Mouse (Mus musculus): ENCODE measurements around the gene Serpina1b.
"Not testable (repeated sequence)": the region's sequence is repeated elsewhere in the genome, so short reads cannot be mapped to it uniquely, and the experiment has no call there.

Serpina1b gene

DNA sequence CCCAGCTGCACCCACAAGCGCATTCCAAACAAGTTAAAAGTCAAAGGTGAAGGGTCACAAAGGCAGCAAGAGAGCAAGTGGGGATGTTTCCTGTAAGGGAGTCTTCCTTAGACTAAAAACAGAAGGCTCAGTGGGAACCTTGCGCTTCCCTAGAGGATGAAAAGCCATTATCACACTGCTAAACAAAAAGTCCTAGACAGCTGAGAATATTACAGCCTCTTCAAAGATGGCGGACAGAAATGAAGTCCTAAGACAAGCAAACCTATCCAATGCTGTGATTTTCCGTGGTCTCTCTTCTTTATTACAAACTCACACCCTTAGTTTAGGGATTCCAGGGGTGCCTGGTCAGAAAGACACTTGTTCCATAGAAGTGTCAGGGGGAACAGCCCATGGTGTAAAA, at the start of gene Serpina1b:
TSS of gene Serpina1b (minus strand) at position 101 of the 400 bp plus-strand sequence.
- not testable (repeated sequence) for DNase-seq (ENCODE audit: low spot score in 2 of 2)

GRCm38 (mm10) chr12:103866873-103867272, 36.7 kb upstream of the Serpina1b start:
- DNase-seq (ENCODE audit: low spot score in 2 of 2), result not testable (repeated sequence)

DNA sequence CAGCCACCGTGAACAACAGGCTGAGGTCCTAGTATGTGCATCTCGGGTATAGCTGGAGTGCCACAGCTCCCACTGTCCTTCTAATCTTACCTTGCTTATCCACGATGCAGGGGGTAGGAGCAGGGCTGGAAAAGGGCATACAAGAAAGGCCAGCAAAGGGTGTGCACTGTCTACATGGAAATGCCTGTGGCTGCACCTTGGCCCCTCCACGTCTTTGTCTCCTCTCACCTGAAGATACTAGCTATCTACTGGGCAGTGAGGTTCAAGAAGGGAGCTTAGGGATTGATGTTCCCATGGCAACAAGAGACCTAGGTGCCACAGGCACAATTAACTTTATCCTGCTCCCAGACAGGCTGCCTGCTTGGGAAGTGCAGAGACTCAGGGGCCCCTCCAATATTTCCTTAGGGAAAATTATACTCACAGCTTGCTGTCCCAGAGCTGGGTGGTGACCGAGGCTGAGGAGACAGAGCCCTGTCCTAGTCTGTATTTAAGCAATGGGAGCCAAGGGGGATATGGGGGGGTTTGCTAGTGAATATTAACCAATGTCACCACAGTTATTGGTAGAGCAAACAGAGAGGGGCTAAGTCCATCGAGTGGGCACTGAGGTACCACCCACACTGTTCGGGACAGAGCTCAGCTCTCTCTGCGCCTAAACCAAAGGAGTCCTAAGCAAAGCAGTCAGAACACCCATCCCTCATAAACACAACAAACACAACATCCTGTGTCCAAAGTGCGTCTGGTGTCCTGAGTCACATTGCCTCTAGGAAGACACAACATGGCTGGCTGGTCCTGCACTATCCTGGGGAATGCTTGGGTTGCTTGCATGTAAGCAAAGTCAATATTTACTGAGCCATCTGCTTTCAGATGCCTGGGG, 33.2 kb upstream of the Serpina1b start, which contains the start of gene Serpina1a:
TSS of gene Serpina1a (minus strand) at position 462 of the 874 bp plus-strand sequence.
- DNase-seq (ENCODE audit: low spot score in 2 of 2), result not testable (repeated sequence)

GRCm38 (mm10) chr12:103860976-103861375, 30.8 kb upstream of the Serpina1b start:
- no peak for DNase-seq (ENCODE audit: low spot score in 2 of 2)

DNA sequence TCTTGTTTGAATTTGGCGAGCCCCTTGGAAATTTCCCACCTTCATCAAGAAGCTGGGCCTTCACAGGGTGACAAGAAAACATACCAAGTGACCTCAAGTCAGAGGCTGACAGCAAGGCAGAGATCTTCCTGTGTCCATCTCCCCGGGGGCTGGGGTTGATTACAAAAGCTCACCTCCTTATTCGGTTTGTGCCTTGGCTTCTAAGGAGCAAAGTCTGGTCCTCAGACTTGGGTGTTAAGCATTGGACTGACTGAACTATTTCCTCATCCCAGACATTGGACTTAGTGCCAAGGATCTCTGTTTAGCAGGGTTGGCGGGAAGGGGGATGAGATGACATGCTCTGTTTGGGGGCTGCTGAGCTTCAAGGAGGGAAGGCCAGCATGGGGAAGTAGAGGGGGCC, 30.4 kb upstream of the Serpina1b start:
- not testable (repeated sequence) for DNase-seq (ENCODE audit: low spot score in 2 of 2)

- DNase-seq (ENCODE audit: low spot score in 2 of 2), result not testable (repeated sequence)
Observed at GRCm38 (mm10) chr12:103859584-103859983, 29.4 kb upstream of the Serpina1b start.

- not testable (repeated sequence) for DNase-seq (ENCODE audit: low spot score in 2 of 2)
Observed at GRCm38 (mm10) chr12:103853032-103853431, 22.9 kb upstream of the Serpina1b start.

DNA sequence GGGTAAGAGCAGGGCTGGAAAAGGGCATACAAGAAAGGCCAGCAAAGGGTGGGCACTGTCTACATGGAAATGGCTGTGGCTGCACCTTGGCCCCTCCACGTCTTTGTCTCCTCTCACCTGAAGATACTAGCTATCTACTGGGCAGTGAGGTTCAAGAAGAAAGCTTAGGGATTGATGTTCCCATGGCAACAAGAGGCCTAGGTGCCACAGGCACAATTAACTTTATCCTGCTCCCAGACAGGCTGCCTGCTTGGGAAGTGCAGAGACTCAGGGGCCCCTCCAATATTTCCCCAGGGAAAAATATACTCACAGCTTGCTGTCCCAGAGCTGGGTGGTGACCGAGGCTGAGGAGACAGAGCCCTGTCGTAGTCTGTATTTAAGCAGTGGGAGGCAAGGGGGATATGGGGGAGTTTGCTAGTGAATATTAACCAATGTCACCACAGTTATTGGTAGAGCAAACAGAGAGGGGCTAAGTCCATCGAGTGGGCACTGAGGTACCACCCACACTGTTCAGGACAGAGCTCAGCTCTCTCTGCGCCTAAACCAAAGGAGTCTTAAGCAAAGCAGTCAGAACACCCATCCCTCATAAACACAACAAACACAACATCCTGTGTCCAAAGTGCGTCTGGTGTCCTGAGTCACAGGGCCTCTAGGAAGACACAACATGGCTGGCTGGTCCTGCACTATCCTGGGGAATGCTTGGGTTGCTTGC, 2.4 kb downstream of the Serpina1b start:
- not testable (repeated sequence) for DNase-seq (ENCODE audit: low spot score in 2 of 2)

DNA sequence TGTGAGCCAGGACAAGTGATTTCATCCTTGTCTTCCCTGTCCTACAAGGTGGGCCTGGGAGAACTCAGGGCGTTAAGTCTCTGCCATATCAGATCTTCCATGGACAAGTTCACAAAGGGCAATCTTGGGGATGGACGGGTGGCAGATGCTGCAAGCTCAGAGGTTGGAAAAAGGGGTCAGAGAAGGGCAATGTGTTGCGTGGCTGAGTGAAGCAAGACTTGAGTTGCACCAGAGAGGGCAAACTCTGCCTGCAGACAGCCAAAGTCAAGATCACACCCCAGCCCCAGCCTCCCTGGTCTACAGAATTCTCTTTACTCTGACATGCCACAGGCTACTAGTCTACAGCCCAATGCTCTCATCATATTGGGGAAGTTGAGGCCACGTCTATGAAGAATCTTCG, 6.3 kb downstream of the Serpina1b start:
- not testable (repeated sequence) for DNase-seq (ENCODE audit: low spot score in 2 of 2)

- DNase-seq (ENCODE audit: low spot score in 2 of 2), result not testable (repeated sequence)
Observed at GRCm38 (mm10) chr12:103773246-103773851, 56.8 kb downstream of the Serpina1b start, which contains the start of gene Serpina1d. Serpina1d (minus strand) TSS chr12:103773592.

GRCm38 (mm10) chr12:103770597-103770996, 59.6 kb downstream of the Serpina1b start:
- not testable (repeated sequence) for DNase-seq (ENCODE audit: low spot score in 2 of 2)

DNA sequence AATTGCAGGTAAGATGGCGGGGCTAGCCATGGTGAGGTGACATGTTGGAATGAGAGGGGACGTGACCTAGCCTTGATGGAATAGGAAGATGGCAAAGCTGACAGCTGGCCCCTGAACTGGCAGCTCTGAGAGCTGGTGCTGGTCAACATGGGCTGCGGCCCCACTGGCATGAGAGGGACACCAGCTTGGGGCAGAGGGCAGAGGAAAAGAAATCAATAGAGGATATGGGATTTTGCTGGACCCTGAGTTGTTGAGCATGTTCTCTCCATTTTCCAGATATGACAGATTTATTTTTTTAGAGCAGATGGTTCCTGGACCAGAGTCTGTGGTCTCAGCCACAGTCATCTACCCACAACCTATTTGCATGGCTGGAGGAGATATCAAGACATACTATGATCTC, 67.1 kb downstream of the Serpina1b start:
- not testable (repeated sequence) for DNase-seq (ENCODE audit: low spot score in 2 of 2)

DNA sequence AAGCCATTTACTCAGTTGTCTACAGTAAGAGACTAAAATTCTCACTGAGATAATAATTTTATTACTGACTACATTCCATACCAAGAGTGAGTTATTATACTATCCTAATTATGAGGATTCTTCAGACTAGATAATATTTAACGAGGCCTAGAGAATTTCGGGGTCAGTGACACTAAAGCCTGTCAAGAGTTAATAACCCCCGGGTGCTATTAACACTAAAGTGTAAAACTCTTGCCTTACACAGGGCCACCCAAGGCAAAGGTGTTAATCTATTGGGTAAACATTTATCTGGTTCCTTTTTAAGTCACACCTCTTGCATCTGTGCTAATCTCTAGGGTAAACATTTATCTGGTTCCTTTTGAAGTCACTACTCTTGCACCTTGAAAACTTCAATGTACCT, 69.9 kb downstream of the Serpina1b start:
- not testable (repeated sequence) for DNase-seq (ENCODE audit: low spot score in 2 of 2)

DNA sequence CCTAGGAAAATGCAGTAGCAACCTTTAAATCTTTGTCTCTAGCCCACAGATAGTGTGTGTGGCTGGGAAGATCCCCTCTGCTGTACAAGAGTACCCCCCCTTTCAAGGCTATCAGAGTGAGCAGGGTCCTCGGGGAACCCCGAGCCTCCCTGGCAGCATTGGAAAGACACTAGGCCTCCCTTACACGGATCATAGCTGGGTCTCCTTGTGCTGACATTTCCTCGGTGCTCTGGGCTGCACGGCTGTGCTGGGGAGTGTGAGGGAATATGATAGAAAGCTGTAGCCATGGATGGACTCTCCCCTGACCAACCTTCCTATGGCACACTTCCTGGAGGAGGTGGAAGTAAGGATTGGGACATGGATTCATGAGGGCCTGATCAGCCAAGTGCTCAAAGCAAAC, 84.2 kb downstream of the Serpina1b start:
- DNase-seq (ENCODE audit: low spot score in 2 of 2), result not testable (repeated sequence)

DNA sequence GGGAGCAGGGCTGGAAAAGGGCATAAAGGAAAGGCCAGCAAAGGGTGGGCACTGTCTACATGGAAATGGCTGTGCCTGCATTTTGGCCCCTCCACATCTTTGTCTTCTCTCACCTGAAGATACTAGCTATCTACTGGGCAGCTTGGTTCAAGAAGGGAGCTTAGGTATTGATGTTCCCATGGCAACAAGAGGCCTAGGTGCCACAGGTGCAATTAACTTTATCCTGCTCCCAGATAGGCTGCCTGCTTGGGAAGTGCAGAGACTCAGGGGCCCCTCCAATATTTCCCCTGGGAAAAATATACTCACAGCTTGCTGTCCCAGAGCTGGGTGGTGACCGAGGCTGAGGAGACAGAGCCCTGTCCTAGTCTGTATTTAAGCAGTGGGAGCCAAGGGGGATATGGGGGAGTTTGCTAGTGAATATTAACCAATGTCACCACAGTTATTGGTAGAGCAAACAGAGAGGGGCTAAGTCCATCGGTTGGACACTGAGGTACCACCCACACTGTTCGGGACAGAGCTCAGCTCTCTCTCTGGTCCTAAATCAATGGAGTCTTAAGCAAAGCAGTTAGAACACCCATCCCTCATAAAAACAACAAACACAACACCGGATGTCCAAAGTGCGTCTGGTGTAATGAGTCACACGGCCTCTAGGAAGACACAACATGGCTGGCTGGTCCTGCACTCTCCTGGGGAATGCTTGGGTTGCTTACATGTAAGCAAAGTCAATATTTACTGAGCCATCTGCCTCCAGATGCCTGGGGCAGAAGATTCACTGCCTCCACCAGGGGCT, 92.2 kb downstream of the Serpina1b start:
- DNase-seq (ENCODE audit: low spot score in 2 of 2), result not testable (repeated sequence)

DNA sequence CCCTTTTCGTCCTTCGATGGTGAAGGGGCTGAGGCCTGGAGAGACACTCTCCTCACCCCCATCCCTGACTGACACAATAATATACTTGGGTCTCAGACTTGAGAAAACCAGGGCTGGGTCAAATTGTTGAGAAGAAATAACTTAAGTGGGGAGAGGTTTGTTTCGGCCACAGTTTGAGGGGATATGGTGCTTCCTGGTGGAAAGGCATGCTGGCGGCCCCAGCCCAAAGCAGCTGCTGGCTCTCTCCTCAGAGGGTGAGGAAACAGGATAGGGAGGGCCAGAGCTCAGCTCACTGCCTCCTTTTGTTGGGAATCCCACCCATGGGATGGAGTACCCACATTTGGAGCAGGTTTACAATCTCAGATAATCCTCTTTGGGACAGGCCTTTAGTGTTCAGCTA, 94.6 kb downstream of the Serpina1b start:
- DNase-seq (ENCODE audit: low spot score in 2 of 2), result not testable (repeated sequence)

DNA sequence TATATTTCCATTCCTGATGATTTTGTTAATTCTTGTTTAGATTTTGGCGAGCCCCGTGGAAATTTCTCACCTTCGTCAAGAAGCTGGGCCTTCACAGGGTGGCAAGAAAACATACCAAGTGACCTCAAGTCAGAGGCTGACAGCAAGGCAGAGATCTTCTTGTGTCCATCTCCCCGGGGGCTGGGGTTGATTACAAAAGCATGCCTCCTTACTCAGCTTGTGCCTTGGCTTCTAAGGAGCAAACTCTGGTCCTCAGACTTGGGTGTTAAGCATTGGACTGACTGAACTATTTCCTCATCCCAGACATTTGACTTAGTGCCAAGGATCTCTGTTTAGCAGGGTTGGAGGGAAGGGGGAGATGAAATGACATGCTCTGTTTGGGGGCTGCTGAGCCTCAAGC, 95.1 kb downstream of the Serpina1b start:
- not testable (repeated sequence) for DNase-seq (ENCODE audit: low spot score in 2 of 2)

DNA sequence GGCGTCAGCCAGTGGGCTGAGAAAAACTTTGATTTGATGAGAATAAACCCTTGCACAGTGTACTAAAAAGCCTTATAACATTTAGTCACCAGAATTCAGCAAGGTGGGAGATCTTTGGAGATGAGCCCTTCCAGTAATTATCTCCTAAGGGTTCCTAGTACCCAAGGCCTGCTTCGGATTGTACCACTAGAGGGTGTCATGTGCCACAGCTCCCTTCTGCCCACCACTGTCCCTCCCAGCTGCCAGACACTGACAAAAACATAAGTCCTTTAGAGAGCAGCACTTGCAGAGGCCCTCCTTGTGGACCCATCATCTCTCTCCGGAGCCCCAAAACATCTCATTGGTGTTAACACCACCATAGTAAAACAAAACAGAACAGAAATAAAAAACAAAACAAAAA, 118.6 kb downstream of the Serpina1b start:
- no peak for DNase-seq (ENCODE audit: low spot score in 2 of 2)

DNA sequence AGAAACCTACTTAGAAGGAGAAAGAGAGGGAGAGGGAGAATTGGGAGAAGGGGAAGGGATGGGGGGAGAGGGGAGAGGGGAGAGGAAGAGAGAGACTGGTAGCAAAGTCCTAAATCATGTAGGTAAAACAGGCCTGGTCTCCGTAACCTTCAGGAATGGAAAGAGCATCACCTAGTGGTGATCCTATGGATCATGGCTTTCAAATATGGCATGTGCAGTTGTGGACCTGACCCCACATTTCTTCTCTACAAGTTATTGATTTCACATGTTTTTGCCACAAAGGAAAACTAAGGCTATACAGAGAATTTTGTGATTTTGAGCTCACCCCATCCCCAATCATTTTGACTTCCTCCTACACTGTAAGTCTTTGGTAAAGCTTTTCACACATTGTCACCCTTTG, 119.8 kb downstream of the Serpina1b start:
- DNase-seq (ENCODE audit: low spot score in 2 of 2), result no peak

- no peak for DNase-seq (ENCODE audit: low spot score in 2 of 2)
Observed at GRCm38 (mm10) chr12:103706113-103706512, 124.1 kb downstream of the Serpina1b start.

DNA sequence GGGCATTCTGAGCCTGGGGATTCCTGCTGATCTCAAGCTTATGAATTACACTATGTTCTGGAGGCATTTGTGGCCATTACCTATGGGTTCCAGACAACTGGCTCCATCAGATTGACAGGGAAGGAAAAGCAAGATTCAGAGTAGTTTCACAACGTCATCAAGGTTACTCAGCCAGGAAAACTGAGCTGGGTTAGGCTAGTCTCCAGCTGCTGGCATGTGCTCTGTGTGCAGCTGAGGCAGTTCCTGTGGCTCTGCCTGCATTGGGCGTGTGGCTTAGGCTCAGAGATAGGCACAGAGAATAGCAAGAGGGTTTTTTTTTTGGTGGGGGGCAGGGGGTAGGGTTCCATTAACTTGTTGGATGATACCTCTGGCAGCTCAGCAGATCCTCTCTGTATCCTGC, 124.6 kb downstream of the Serpina1b start:
- no peak for DNase-seq (ENCODE audit: low spot score in 2 of 2)
